Mouse (Mus musculus): ENCODE data around the gene 4930595D18Rik.

The 4930595D18Rik gene

GRCm38 (mm10) chr12:111165146-111165812, 19.0 kb downstream of the 4930595D18Rik start:
- no peak for DNase-seq (ENCODE audit: low read depth)

GRCm38 (mm10) chr12:111164310-111164751, 20.0 kb downstream of the 4930595D18Rik start:
- peak; percentile 86 for DNase-seq (ENCODE audit: low read depth)

- DNase-seq (ENCODE audit: low read depth): no peak
Observed at GRCm38 (mm10) chr12:111162312-111163061, 21.8 kb downstream of the 4930595D18Rik start.

GRCm38 (mm10) chr12:111161943-111162311, 22.4 kb downstream of the 4930595D18Rik start:
- DNase-seq (ENCODE audit: low read depth): no peak

GRCm38 (mm10) chr12:111160871-111161270, 23.4 kb downstream of the 4930595D18Rik start:
- DNase-seq (ENCODE audit: low read depth): no peak

GRCm38 (mm10) chr12:111159659-111160428, 24.4 kb downstream of the 4930595D18Rik start:
- no peak for DNase-seq (ENCODE audit: low read depth)

GRCm38 (mm10) chr12:111155756-111156155, 28.5 kb downstream of the 4930595D18Rik start:
- no peak for DNase-seq (ENCODE audit: low read depth)

GRCm38 (mm10) chr12:111154641-111155040, 29.6 kb downstream of the 4930595D18Rik start:
- no peak for DNase-seq (ENCODE audit: low read depth)

GRCm38 (mm10) chr12:111153946-111154345, 30.3 kb downstream of the 4930595D18Rik start:
- DNase-seq (ENCODE audit: low read depth): no peak

- DNase-seq (ENCODE audit: low read depth): no peak
Observed at GRCm38 (mm10) chr12:111152981-111153710, 31.1 kb downstream of the 4930595D18Rik start.

- DNase-seq (ENCODE audit: low read depth): no peak
Observed at GRCm38 (mm10) chr12:111152579-111152978, 31.7 kb downstream of the 4930595D18Rik start.

GRCm38 (mm10) chr12:111151422-111152156, 32.7 kb downstream of the 4930595D18Rik start:
- DNase-seq (ENCODE audit: low read depth): no peak

GRCm38 (mm10) chr12:111150236-111150596, 34.1 kb downstream of the 4930595D18Rik start:
- DNase-seq (ENCODE audit: low read depth): no peak

- no peak for DNase-seq (ENCODE audit: low read depth)
Observed at GRCm38 (mm10) chr12:111149495-111150235, 34.6 kb downstream of the 4930595D18Rik start.

- DNase-seq (ENCODE audit: low read depth): no peak
Observed at GRCm38 (mm10) chr12:111145269-111145668, 39.0 kb downstream of the 4930595D18Rik start.

- no peak for DNase-seq (ENCODE audit: low read depth)
Observed at GRCm38 (mm10) chr12:111144598-111144997, 39.7 kb downstream of the 4930595D18Rik start.

- DNase-seq (ENCODE audit: low read depth): no peak
Observed at GRCm38 (mm10) chr12:111143509-111144063, 40.7 kb downstream of the 4930595D18Rik start.

GRCm38 (mm10) chr12:111143005-111143508, 41.2 kb downstream of the 4930595D18Rik start:
- no peak for DNase-seq (ENCODE audit: low read depth)

- DNase-seq (ENCODE audit: low read depth): no peak
Observed at GRCm38 (mm10) chr12:111137079-111137478, 47.2 kb downstream of the 4930595D18Rik start.

GRCm38 (mm10) chr12:111135953-111136352, 48.3 kb downstream of the 4930595D18Rik start:
- DNase-seq (ENCODE audit: low read depth): no peak
